Mouse (Mus musculus): ENCODE results near the gene Kcnd3. TPM values are rescaled to one million over a fixed set of nuclear protein-coding genes. Genes with fewer than 3 reads are reported as not detected.

Gene Kcnd3
- polyA plus RNA-seq, 1 experiment from 2014 or later, result 8.2 TPM

GRCm38 (mm10) chr3:105705061-105705549 is 253.0 kb downstream of the Kcnd3 start:
- Histone ChIP-seq H3K27me3 (replicated peaks) (peaks cover 38% of the 10 kb centered on the region), H3K4me3 (replicated peaks) (peak overlapping the region; percentile 50), H3K36me3 (no peaks in the 10 kb centered on the region), H3K9ac (replicated peaks) (peak overlapping the region; percentile 49), H3K4me2 (peak overlapping the region; percentile 98), H3K9me3 (replicated peaks) (no peaks in the 10 kb centered on the region), H3K27ac (replicated peaks) (peak overlapping the region; percentile 69), H3K4me1 (peaks cover 31% of the 10 kb centered on the region)
- under 1% methylated on average over 28 of the region's 28 CpGs for WGBS
- ATAC-seq (ENCODE audit: low FRiP score), result peak; percentile 58

- H3K9ac ChIP-seq (replicated peaks), result peak overlapping the region; percentile 49
- no peaks in the 10 kb centered on the region for H3K9me3 ChIP-seq (replicated peaks)
- H3K27me3 ChIP-seq (replicated peaks), result peaks cover 38% of the 10 kb centered on the region
- H3K4me2 ChIP-seq, result peak overlapping the region; percentile 98
- no peaks in the 10 kb centered on the region for H3K36me3 ChIP-seq
- WGBS, result 23% methylated on average over 3 of the region's 3 CpGs
- ATAC-seq (ENCODE audit: low FRiP score), result no peak
- peak overlapping the region; percentile 50 for H3K4me3 ChIP-seq (replicated peaks)
- peaks cover 33% of the 10 kb centered on the region for H3K4me1 ChIP-seq
- H3K27ac ChIP-seq (replicated peaks), result peak overlapping the region; percentile 69
Measured at GRCm38 (mm10) chr3:105705561-105705960, 253.4 kb downstream of the Kcnd3 start.

GRCm38 (mm10) chr3:105706366-105707020 is 254.4 kb downstream of the Kcnd3 start:
- Histone ChIP-seq H3K4me1 (peaks cover 35% of the 10 kb centered on the region), H3K4me3 (replicated peaks) (peak overlapping the region; percentile 50), H3K27me3 (replicated peaks) (peaks cover 38% of the 10 kb centered on the region), H3K4me2 (peak overlapping the region; percentile 98), H3K27ac (replicated peaks) (peak overlapping the region; percentile 52), H3K9ac (replicated peaks) (no peak overlapping the region; the same call in 1 of the 2 replicates), H3K9me3 (replicated peaks) (no peaks in the 10 kb centered on the region), H3K36me3 (no peaks in the 10 kb centered on the region)
- whole genome bisulfite sequencing, result 34% methylated on average over 4 of the region's 4 CpGs
- no peak for ATAC-seq (ENCODE audit: low FRiP score)

- Histone ChIP-seq H3K4me1 (peaks cover 35% of the 10 kb centered on the region), H3K36me3 (no peaks in the 10 kb centered on the region), H3K4me3 (replicated peaks) (no peak overlapping the region), H3K9ac (replicated peaks) (no peak overlapping the region), H3K9me3 (replicated peaks) (no peaks in the 10 kb centered on the region), H3K27me3 (replicated peaks) (peaks cover 33% of the 10 kb centered on the region), H3K4me2 (peak overlapping the region; percentile 98), H3K27ac (replicated peaks) (no peak overlapping the region)
- no peak for ATAC-seq (ENCODE audit: low FRiP score)
- 29% methylated on average over 7 of the region's 7 CpGs for WGBS
Measured at GRCm38 (mm10) chr3:105707590-105707989, 255.5 kb downstream of the Kcnd3 start.

GRCm38 (mm10) chr3:105710246-105710645 is 258.1 kb downstream of the Kcnd3 start:
- Histone ChIP-seq H3K4me1 (peaks cover 28% of the 10 kb centered on the region), H3K9me3 (replicated peaks) (no peaks in the 10 kb centered on the region), H3K4me3 (replicated peaks) (no peak overlapping the region), H3K27ac (replicated peaks) (peak overlapping the region; percentile 64), H3K9ac (replicated peaks) (no peak overlapping the region), H3K36me3 (no peaks in the 10 kb centered on the region), H3K4me2 (no peak overlapping the region), H3K27me3 (replicated peaks) (peaks cover 22% of the 10 kb centered on the region; the same call in 1 of the 2 replicates)
- WGBS, result 51% methylated on average over 6 of the region's 6 CpGs
- peak; percentile 63 for ATAC-seq (ENCODE audit: low FRiP score)

GRCm38 (mm10) chr3:105711741-105712140 is 259.6 kb downstream of the Kcnd3 start:
- Histone ChIP-seq H3K9me3 (replicated peaks) (no peaks in the 10 kb centered on the region), H3K4me3 (replicated peaks) (no peak overlapping the region), H3K27ac (replicated peaks) (0 out of 2 replicates have a peak overlapping the region, but pooled peaks have one; percentile 18), H3K9ac (replicated peaks) (no peak overlapping the region), H3K27me3 (replicated peaks) (peaks cover 12% of the 10 kb centered on the region; the same call in 1 of the 2 replicates), H3K4me2 (no peak overlapping the region), H3K36me3 (no peaks in the 10 kb centered on the region), H3K4me1 (peaks cover 16% of the 10 kb centered on the region)
- ATAC-seq (ENCODE audit: low FRiP score), result no peak
- WGBS, result 65% methylated on average over 7 of the region's 7 CpGs

- Histone ChIP-seq H3K27me3 (replicated peaks) (0 out of 2 replicates have a peak, but pooled peaks cover 2% of the 10 kb centered on the region), H3K4me1 (peaks cover 20% of the 10 kb centered on the region), H3K9me3 (replicated peaks) (no peaks in the 10 kb centered on the region), H3K36me3 (no peaks in the 10 kb centered on the region), H3K9ac (replicated peaks) (no peak overlapping the region), H3K4me2 (no peak overlapping the region), H3K27ac (replicated peaks) (no peak overlapping the region), H3K4me3 (replicated peaks) (no peak overlapping the region)
- ATAC-seq (ENCODE audit: low FRiP score), result no peak
Measured at GRCm38 (mm10) chr3:105712827-105713226, 260.7 kb downstream of the Kcnd3 start.

- no peak overlapping the region for H3K4me2 ChIP-seq
- WGBS, result 25% methylated on average over 8 of the region's 8 CpGs
- H3K27me3 ChIP-seq (replicated peaks), result no peaks in the 10 kb centered on the region
- peak overlapping the region; percentile 54 for H3K27ac ChIP-seq (replicated peaks)
- no peaks in the 10 kb centered on the region for H3K9me3 ChIP-seq (replicated peaks)
- peaks cover 28% of the 10 kb centered on the region for H3K4me1 ChIP-seq
- no peak overlapping the region for H3K9ac ChIP-seq (replicated peaks)
- 0 out of 2 replicates have a peak, but pooled peaks have one; percentile 3 for ATAC-seq (ENCODE audit: low FRiP score)
- no peak overlapping the region for H3K4me3 ChIP-seq (replicated peaks)
- H3K36me3 ChIP-seq, result no peaks in the 10 kb centered on the region
Measured at GRCm38 (mm10) chr3:105714091-105714819, 262.1 kb downstream of the Kcnd3 start.

- ATAC-seq (ENCODE audit: low FRiP score), result no peak
- no peak overlapping the region for H3K4me3 ChIP-seq (replicated peaks)
- H3K4me2 ChIP-seq, result no peak overlapping the region
- H3K36me3 ChIP-seq, result no peaks in the 10 kb centered on the region
- H3K9ac ChIP-seq (replicated peaks), result no peak overlapping the region
- no peak overlapping the region for H3K27ac ChIP-seq (replicated peaks)
- no peaks in the 10 kb centered on the region for H3K9me3 ChIP-seq (replicated peaks)
- no peaks in the 10 kb centered on the region for H3K27me3 ChIP-seq (replicated peaks)
- peaks cover 31% of the 10 kb centered on the region for H3K4me1 ChIP-seq
Measured at GRCm38 (mm10) chr3:105714820-105715167, 262.7 kb downstream of the Kcnd3 start.

- WGBS, result 67% methylated on average over 18 of the region's 18 CpGs
- no peak overlapping the region for H3K4me2 ChIP-seq
- no peaks in the 10 kb centered on the region for H3K36me3 ChIP-seq
- H3K27me3 ChIP-seq (replicated peaks), result no peaks in the 10 kb centered on the region
- H3K27ac ChIP-seq (replicated peaks), result no peak overlapping the region
- no peak overlapping the region for H3K9ac ChIP-seq (replicated peaks)
- peaks cover 31% of the 10 kb centered on the region for H3K4me1 ChIP-seq
- no peaks in the 10 kb centered on the region for H3K9me3 ChIP-seq (replicated peaks)
- no peak overlapping the region for H3K4me3 ChIP-seq (replicated peaks)
- ATAC-seq (ENCODE audit: low FRiP score), result no peak
Measured at GRCm38 (mm10) chr3:105716353-105717000, 264.3 kb downstream of the Kcnd3 start.

- WGBS, result 43% methylated on average over 11 of the region's 11 CpGs
- H3K27me3 ChIP-seq (replicated peaks), result no peaks in the 10 kb centered on the region
- 0 out of 2 replicates have a peak overlapping the region, but pooled peaks have one; percentile 13 for H3K27ac ChIP-seq (replicated peaks)
- ATAC-seq (ENCODE audit: low FRiP score), result peak; percentile 71
- H3K9ac ChIP-seq (replicated peaks), result no peak overlapping the region
- no peak overlapping the region for H3K4me2 ChIP-seq
- peaks cover 31% of the 10 kb centered on the region for H3K4me1 ChIP-seq
- no peaks in the 10 kb centered on the region for H3K9me3 ChIP-seq (replicated peaks)
- H3K36me3 ChIP-seq, result no peaks in the 10 kb centered on the region
- no peak overlapping the region for H3K4me3 ChIP-seq (replicated peaks)
Measured at GRCm38 (mm10) chr3:105717856-105718555, 265.9 kb downstream of the Kcnd3 start.

Data from neural tube, embryonic 15.5 days (tissue).